Mouse (Mus musculus) layer of hippocampus, adult 2 months (tissue): Measurements from ENCODE around the gene Snx8. TPM values are rescaled to one million over a fixed set of nuclear protein-coding genes. Genes with fewer than 3 reads are reported as not detected.

Experiments used
- DNase-seq, 2 experiments: peaks; one replicate each; pipeline ENCODE4 v3.0.0; 2022; ENCODE audit warnings: low spot score in 2 of 2
- H3K27ac ChIP-seq: fragments of 200-600 bp; 2 replicates; pipeline ENCODE4 v1.8.1; 2022
- H3K4me3 ChIP-seq: fragments of 200-600 bp; 2 replicates; pipeline ENCODE4 v1.8.1; 2022; ENCODE audit warnings: mild to moderate bottlenecking
- CTCF ChIP-seq: fragments of 200-600 bp; conservative IDR thresholded peaks from 2 replicates; pipeline ENCODE4 v1.8.1; 2022; ENCODE audit warnings: antibody characterized with exemption, mild to moderate bottlenecking, moderate library complexity
- total RNA-seq, 2 experiments: library from RNA; stranded (reverse); gene quantifications; 2 replicates each; pipeline ENCODE4 v1.2.3; 2021

Gene Snx8
- total RNA-seq, 2 experiments from 2014 or later: 9.8 to 12.1 TPM

DNA sequence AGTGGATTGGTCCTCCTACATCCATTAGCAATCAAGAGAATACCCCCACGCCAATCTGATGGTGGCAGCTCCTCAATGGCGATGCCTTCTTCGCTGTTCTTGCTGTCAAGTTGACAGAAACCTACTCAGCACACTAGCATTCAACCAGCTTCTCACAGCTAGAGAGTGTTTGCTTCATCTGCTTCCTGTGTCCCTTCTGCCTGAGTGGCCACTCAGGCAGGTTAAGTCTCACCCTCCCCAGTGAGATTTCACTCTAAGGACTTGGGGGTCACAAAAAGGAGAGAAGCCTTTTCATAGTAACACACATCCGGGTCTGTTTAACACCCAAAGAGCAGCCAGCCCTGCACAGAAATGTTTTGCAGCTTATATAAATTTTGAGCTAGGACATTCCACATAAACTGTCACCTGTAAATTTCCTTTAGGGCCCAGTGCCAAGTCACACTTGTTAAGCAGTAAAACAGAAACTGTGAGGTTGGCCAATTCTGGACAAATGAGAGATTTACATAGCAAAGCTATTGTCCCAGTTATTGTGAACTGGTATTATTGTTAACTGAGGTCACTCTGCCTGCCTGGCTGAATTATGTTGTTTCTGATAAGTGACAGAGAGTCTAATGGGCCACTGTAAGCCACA is 13.7 kb upstream of the Snx8 start:
- Histone ChIP-seq H3K4me3 (no peak overlapping the region), H3K27ac (no peak overlapping the region)
- no peak for DNase-seq
- no peak for TF ChIP-seq CTCF

DNA sequence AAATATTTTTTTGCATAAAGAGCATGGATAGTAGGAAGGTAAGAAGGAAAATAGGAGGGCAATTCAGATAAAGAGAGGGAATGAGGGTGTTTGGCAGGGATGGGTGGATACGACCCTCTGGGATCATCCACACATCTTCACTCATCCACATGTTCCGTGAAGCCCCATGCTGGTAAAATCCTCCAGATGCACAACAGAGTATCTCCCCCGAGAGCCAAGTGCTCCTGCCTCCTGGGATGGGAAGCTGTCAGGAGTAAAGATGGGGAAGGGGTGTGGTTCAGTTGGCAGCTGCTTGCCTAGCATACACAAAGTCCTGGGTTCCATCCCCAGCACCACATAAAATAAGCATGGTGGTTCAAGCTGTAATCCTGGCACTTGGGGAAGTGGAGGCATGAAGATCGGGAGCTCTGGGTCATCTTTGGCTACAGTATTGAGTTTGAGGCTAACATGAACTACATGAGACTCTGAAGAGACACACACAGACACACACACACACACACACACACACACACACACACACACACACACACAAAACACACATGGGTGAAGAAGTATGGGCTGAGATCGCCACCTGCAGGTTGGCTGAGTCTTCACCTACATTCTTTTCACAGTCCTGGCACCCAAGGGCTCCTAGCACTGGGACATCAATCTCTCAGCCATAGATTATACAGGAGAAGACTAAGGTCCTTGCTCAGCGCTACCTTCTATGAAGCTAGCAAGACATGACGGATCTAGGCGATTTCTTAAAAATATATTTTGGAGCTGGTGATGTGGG is 7.3 kb upstream of the Snx8 start:
- H3K4me3 ChIP-seq: no peak overlapping the region
- peak; percentile 61 for TF ChIP-seq CTCF
- H3K27ac ChIP-seq: no peak overlapping the region
- no peak for DNase-seq

- Histone ChIP-seq H3K27ac (no peak overlapping the region), H3K4me3 (no peak overlapping the region)
- DNase-seq: no peak
- no peak for TF ChIP-seq CTCF
Observed at GRCm38 (mm10) chr5:140392701-140393100, 3.6 kb upstream of the Snx8 start.

- no peak for DNase-seq
- no peak overlapping the region for H3K27ac ChIP-seq
- no peak for TF ChIP-seq CTCF
- no peak overlapping the region for H3K4me3 ChIP-seq
Observed at GRCm38 (mm10) chr5:140391981-140392380, 2.9 kb upstream of the Snx8 start.

DNA sequence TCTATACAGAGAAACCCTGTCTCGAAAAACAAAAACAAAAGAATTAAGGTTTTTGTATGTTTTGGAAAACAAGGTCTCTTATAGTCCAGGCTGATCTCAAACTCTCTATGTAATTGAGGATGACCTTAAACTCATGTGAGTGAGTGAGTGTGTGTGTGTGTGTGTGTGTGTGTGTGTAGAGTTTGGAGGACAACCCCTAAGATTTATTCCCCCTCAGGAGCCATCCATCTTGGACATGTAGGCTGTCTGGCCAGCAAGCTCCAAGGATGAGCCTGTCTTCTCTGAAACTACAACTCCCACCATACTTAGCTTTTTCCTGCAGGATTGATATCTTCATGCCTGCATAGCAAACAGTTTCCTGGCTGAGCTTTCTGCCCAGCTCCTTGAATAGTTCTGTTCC is 2.4 kb upstream of the Snx8 start:
- TF ChIP-seq CTCF: no peak
- no peak overlapping the region for H3K27ac ChIP-seq
- DNase-seq: no peak
- no peak overlapping the region for H3K4me3 ChIP-seq

- no peak for TF ChIP-seq CTCF
- Histone ChIP-seq H3K4me3 (peak overlapping the region; percentile 68), H3K27ac (no peak overlapping the region)
- DNase-seq: no peak
Observed at GRCm38 (mm10) chr5:140389647-140390046, 585 bp upstream of the Snx8 start.

DNA sequence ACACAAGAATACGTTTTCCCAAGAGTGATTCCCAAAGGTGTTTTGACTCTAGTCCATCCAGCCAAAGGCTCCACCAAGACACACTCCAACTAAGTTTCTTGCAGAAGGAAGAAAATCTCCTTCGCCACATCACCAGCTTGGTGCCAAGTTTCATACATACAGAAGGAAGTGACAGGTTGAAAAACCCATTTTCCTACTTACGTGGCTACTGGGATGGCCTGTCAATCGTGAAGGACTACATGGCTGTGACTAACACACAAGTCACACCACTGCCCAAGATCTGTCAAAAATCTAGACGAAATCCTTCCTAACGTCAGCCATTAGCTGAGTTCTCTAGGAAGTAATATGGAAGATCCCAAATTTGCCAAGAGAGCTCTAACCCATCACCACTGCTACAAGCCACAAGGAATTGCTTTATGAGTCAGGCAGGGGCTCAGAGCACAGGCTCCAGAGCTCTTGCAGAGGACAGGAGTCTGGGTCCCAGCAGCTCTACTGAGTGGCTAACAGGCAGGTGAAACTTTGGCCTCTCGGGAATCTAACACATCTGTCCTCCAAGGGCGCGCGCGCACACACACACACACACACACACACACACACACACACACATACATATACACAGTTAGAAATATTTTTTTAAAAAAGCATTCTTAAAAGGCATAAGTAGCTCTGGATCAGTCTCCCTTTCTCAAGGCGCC is 1.1 kb downstream of the Snx8 start:
- no peak for DNase-seq
- TF ChIP-seq CTCF: no peak
- no peak overlapping the region for H3K27ac ChIP-seq
- peak overlapping the region; percentile 68; the same call in 1 of the 2 replicates for H3K4me3 ChIP-seq

DNA sequence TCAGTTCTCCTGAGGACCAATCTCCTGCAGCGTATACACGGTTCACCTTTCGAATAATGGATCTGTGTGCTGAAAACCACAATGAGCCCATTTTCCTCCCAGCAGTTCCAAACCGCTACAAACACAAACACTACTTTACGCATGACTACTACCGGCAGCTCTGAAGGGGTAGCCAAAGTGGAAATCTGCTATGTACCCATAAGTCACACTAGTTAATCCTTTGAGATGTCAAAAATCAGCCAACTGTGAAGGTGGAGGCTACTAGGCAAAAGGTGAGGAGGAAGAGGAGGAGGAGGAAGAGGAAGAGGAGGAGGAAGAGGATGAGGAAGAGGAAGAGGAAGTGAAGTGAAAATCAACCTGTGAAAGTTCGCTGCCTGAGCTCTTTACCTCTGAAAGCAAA is 1.8 kb downstream of the Snx8 start:
- no peak for TF ChIP-seq CTCF
- DNase-seq: no peak
- Histone ChIP-seq H3K27ac (no peak overlapping the region), H3K4me3 (no peak overlapping the region)

DNA sequence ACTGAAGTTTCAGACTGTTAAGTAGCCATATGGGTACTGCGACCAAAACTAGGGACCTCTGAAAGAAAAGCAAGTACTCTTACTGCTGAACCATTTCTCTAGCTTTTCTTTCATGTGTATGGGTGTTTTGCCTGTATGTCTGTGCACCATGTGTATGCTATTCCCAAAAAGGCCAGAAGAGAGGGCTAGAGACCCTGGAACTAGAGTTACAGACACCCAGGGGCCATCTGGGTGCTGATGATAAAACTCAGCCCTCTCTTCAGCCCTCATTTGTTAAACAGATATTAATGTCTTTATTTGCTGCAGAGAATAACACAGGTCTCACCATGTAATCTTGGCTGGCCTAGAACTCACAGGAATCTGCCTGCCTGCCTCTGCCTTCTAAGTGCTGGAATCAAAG is 4.6 kb downstream of the Snx8 start:
- Histone ChIP-seq H3K27ac (no peak overlapping the region), H3K4me3 (no peak overlapping the region)
- DNase-seq: no peak
- no peak for TF ChIP-seq CTCF

- H3K4me3 ChIP-seq: no peak overlapping the region
- TF ChIP-seq CTCF: no peak
- H3K27ac ChIP-seq: no peak overlapping the region
- DNase-seq: no peak
Observed at GRCm38 (mm10) chr5:140383559-140383958, 5.5 kb downstream of the Snx8 start.

- no peak overlapping the region for H3K4me3 ChIP-seq
- no peak overlapping the region for H3K27ac ChIP-seq
- DNase-seq: no peak
- no peak for TF ChIP-seq CTCF
Observed at GRCm38 (mm10) chr5:140382688-140383087, 6.4 kb downstream of the Snx8 start.

DNA sequence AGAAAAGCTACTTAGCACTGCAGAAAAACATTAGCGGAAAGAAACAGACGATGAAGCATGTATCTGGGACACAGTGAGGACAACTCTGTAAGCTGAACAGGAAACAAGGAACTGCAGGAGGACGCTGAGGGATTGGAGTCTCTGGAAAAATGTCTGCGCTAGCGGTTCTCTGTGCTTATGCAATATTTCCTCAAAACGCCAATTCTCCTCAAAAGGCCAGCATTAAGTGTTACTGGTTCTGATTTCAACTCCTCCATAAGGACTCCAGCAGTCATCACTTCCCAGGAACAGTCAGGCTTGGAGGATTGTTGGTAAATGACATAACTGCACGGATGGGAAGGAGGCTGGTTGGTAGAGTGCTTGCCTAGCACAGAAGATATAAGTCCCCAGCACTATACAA is 7.9 kb downstream of the Snx8 start:
- no peak overlapping the region for H3K27ac ChIP-seq
- no peak overlapping the region for H3K4me3 ChIP-seq
- TF ChIP-seq CTCF: no peak
- no peak for DNase-seq

DNA sequence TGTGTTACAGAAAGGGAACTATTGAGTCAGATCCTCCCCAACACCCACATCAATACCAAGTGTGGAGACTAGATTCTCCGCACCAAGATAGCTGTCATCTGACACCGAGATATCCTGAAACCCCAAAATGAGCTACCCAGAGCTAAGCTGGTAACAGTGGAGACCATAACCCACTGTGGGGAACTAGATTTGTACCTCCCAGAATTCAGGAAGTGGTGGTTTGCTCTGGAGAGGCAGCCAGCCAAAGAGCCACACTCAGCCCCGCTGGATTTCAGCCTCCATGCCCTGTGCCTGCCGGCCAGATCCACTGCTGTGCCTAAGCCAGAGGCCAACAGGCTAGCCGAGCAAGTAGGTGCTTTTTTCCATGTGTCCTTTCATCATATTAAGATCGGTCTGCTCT is 9.8 kb downstream of the Snx8 start:
- TF ChIP-seq CTCF: no peak
- no peak overlapping the region for H3K4me3 ChIP-seq
- no peak overlapping the region for H3K27ac ChIP-seq
- DNase-seq: no peak
